Mouse (Mus musculus): ENCODE results near the gene Sh3pxd2a.

The Sh3pxd2a gene

GRCm38 (mm10) chr19:47489233-47489632 is 25.0 kb upstream of the Sh3pxd2a start:
- no peak for DNase-seq

GRCm38 (mm10) chr19:47488250-47488649 is 24.0 kb upstream of the Sh3pxd2a start:
- no peak for DNase-seq

GRCm38 (mm10) chr19:47487572-47487971 is 23.4 kb upstream of the Sh3pxd2a start:
- DNase-seq, result no peak

GRCm38 (mm10) chr19:47485997-47486566 is 21.9 kb upstream of the Sh3pxd2a start:
- no peak for DNase-seq

- DNase-seq, result no peak
Measured at GRCm38 (mm10) chr19:47484110-47484509, 19.9 kb upstream of the Sh3pxd2a start.

GRCm38 (mm10) chr19:47483346-47483745 is 19.1 kb upstream of the Sh3pxd2a start:
- DNase-seq, result no peak

GRCm38 (mm10) chr19:47473453-47473852 is 9.3 kb upstream of the Sh3pxd2a start:
- no peak for DNase-seq

- no peak for DNase-seq
Measured at GRCm38 (mm10) chr19:47472881-47473400, 8.7 kb upstream of the Sh3pxd2a start.

- no peak for DNase-seq
Measured at GRCm38 (mm10) chr19:47471808-47472207, 7.6 kb upstream of the Sh3pxd2a start.

GRCm38 (mm10) chr19:47468750-47469149 is 4.5 kb upstream of the Sh3pxd2a start:
- DNase-seq, result no peak

- no peak for DNase-seq
Measured at GRCm38 (mm10) chr19:47466775-47467174, 2.6 kb upstream of the Sh3pxd2a start.

GRCm38 (mm10) chr19:47465467-47465866 is 1.3 kb upstream of the Sh3pxd2a start:
- DNase-seq, result no peak

- peak; percentile 20 to 48 for DNase-seq
Measured at GRCm38 (mm10) chr19:47463636-47464303, 431 bp downstream of the Sh3pxd2a start.

GRCm38 (mm10) chr19:47463206-47463605 is 995 bp downstream of the Sh3pxd2a start:
- DNase-seq, result no peak

- DNase-seq, result no peak
Measured at GRCm38 (mm10) chr19:47462725-47463124, 1.5 kb downstream of the Sh3pxd2a start.

GRCm38 (mm10) chr19:47461838-47462237 is 2.4 kb downstream of the Sh3pxd2a start:
- no peak for DNase-seq

- no peak for DNase-seq
Measured at GRCm38 (mm10) chr19:47461386-47461785, 2.8 kb downstream of the Sh3pxd2a start.

- DNase-seq, result no peak
Measured at GRCm38 (mm10) chr19:47460120-47460960, 3.9 kb downstream of the Sh3pxd2a start.

GRCm38 (mm10) chr19:47459214-47459613 is 5.0 kb downstream of the Sh3pxd2a start:
- no peak for DNase-seq

- DNase-seq, result no peak
Measured at GRCm38 (mm10) chr19:47458504-47459161, 5.6 kb downstream of the Sh3pxd2a start.

- no peak for DNase-seq
Measured at GRCm38 (mm10) chr19:47457711-47458503, 6.3 kb downstream of the Sh3pxd2a start.

GRCm38 (mm10) chr19:47456021-47456420 is 8.2 kb downstream of the Sh3pxd2a start:
- no peak for DNase-seq
